Mouse (Mus musculus) MEL (cell line): ENCODE measurements at regions not wholly inside any gene's neighbourhood (a gene's known extent, or its start where the extent isn't known, plus 50 kb on each side); places are given as distances from the start of the nearest gene placed in this dataset.

Experiments used
- DNase-seq: peaks from one replicate; pipeline ENCODE4 v3.0.0; 2011; ENCODE audit warnings: low read depth, low spot score
- H3K27ac ChIP-seq: 2 replicates; pipeline ENCODE4 v1.5.1; 2012; ENCODE audit warnings: low read depth, mild to moderate bottlenecking, control low read depth, low read length, moderate library complexity; ENCODE audit not compliant: control insufficient read depth
- H3K27me3 ChIP-seq, 2 experiments: fragments of 150-350 bp in 1 of 2; sonication (generic) in 1 of 2; 2 replicates each; pipeline ENCODE4 v1.6.1; 2012; ENCODE audit warnings: low read length in 2 of 2, mild to moderate bottlenecking in 2 of 2, improper control_type of control experiment in 1 of 2, moderate library complexity in 1 of 2; ENCODE audit not compliant: insufficient read depth in 2 of 2, control insufficient read depth in 1 of 2
- H3K36me3 ChIP-seq, 2 experiments: 2 replicates each; pipeline ENCODE4 v1.6.1; 2012 to 2014; ENCODE audit warnings: low read length in 2 of 2, improper control_type of control experiment in 1 of 2, inconsistent platforms in 1 of 2, mild to moderate bottlenecking in 1 of 2; ENCODE audit not compliant: insufficient read depth in 2 of 2, control insufficient read depth in 1 of 2
- H3K4me1 ChIP-seq, 2 experiments: fragments of 150-350 bp in 1 of 2; sonication (generic) in 1 of 2; 2 replicates each; pipeline ENCODE4 v1.6.1; 2012; ENCODE audit warnings: low read length in 2 of 2, improper control_type of control experiment in 1 of 2, mild to moderate bottlenecking in 1 of 2; ENCODE audit not compliant: insufficient read depth in 2 of 2, control insufficient read depth in 1 of 2
- H3K4me3 ChIP-seq, 2 experiments: fragments of 150-350 bp in 1 of 2; sonication (generic) in 1 of 2; 2 replicates each; pipeline ENCODE4 v1.5.1; 2012; ENCODE audit warnings: low read depth in 2 of 2, low read length in 2 of 2, mild to moderate bottlenecking in 2 of 2, moderate library complexity in 2 of 2, control low read depth in 1 of 2, improper control_type of control experiment in 1 of 2; ENCODE audit not compliant: control insufficient read depth in 1 of 2, insufficient read depth in 1 of 2
- H3K79me2 ChIP-seq: 2 replicates; pipeline ENCODE4 v1.6.1; 2012; ENCODE audit warnings: mild to moderate bottlenecking, low read length, moderate library complexity; ENCODE audit not compliant: control insufficient read depth, poor library complexity, insufficient read depth
- H3K9ac ChIP-seq: 2 replicates; pipeline ENCODE4 v1.6.1; 2012; ENCODE audit warnings: low read depth, mild to moderate bottlenecking, control low read depth, low read length, moderate library complexity; ENCODE audit not compliant: control insufficient read depth, poor library complexity, severe bottlenecking
- H3K9me3 ChIP-seq: fragments of 150-350 bp; sonication (generic); replicated peaks from 2 replicates; pipeline ENCODE4 v1.6.1; 2012; ENCODE audit warnings: mild to moderate bottlenecking, low read length, improper control_type of control experiment, moderate library complexity; ENCODE audit not compliant: insufficient read depth
- BHLHE40 ChIP-seq: IDR thresholded peaks from 2 replicates; pipeline ENCODE4 v1.6.1; 2012; ENCODE audit warnings: low read depth, mild to moderate bottlenecking, inconsistent platforms, low read length, improper control_type of control experiment, borderline replicate concordance
- CHD1 ChIP-seq: IDR thresholded peaks from 2 replicates; pipeline ENCODE4 v1.6.1; 2012; ENCODE audit warnings: low read depth, mild to moderate bottlenecking, inconsistent platforms, low read length, improper control_type of control experiment
- CHD2 ChIP-seq: IDR thresholded peaks from 2 replicates; pipeline ENCODE4 v1.6.1; 2011; ENCODE audit warnings: low read length, improper control_type of control experiment
- CTCF ChIP-seq, 3 experiments: IDR thresholded peaks in 2 of 3; conservative IDR thresholded peaks in 1 of 3; 2 replicates each; pipeline ENCODE4 v1.5.1; 2011 to 2012; ENCODE audit warnings: low read length in 3 of 3, low read depth in 2 of 3, mild to moderate bottlenecking in 2 of 3, improper control_type of control experiment in 1 of 3, inconsistent platforms in 1 of 3, mixed read lengths in 1 of 3, moderate library complexity in 1 of 3; ENCODE audit not compliant: control insufficient read depth in 1 of 3, insufficient read depth in 1 of 3, poor library complexity in 1 of 3, severe bottlenecking in 1 of 3
- E2F4 ChIP-seq: IDR thresholded peaks from 2 replicates; pipeline ENCODE4 v1.6.1; 2011; ENCODE audit warnings: low read depth, low read length, improper control_type of control experiment, borderline replicate concordance
- EP300 ChIP-seq, 2 experiments: IDR thresholded peaks; 2 replicates each; pipeline ENCODE4 v1.6.1; 2011; ENCODE audit warnings: improper control_type of control experiment in 2 of 2, low read length in 2 of 2, low read depth in 1 of 2, mild to moderate bottlenecking in 1 of 2
- ETS1 ChIP-seq: IDR thresholded peaks from 2 replicates; pipeline ENCODE4 v1.6.1; 2012; ENCODE audit warnings: low read depth, mild to moderate bottlenecking, inconsistent platforms, low read length, improper control_type of control experiment, moderate library complexity
- GABPA ChIP-seq: IDR thresholded peaks from 2 replicates; pipeline ENCODE4 v1.6.1; 2012; ENCODE audit warnings: low read depth, mild to moderate bottlenecking, inconsistent platforms, low read length, improper control_type of control experiment, moderate library complexity
- GATA1 ChIP-seq: IDR thresholded peaks from 2 replicates; pipeline ENCODE4 v1.6.1; 2011; ENCODE audit warnings: low read depth, low read length, improper control_type of control experiment
- MAZ ChIP-seq: IDR thresholded peaks from 2 replicates; pipeline ENCODE4 v1.6.1; 2012; ENCODE audit warnings: low read depth, mild to moderate bottlenecking, inconsistent platforms, low read length, improper control_type of control experiment
- MYB ChIP-seq: IDR thresholded peaks from 2 replicates; pipeline ENCODE4 v1.6.1; 2011; ENCODE audit warnings: mild to moderate bottlenecking, low read depth, low read length, improper control_type of control experiment
- NRF1 ChIP-seq: IDR thresholded peaks from 2 replicates; pipeline ENCODE4 v1.6.1; 2014; ENCODE audit warnings: low read depth, mild to moderate bottlenecking, inconsistent platforms, low read length, improper control_type of control experiment, moderate library complexity; ENCODE audit not compliant: poor library complexity, insufficient read depth, severe bottlenecking
- POLR2AphosphoS2 ChIP-seq: IDR thresholded peaks from 2 replicates; pipeline ENCODE4 v1.6.1; 2011; ENCODE audit warnings: low read length, improper control_type of control experiment
- RAD21 ChIP-seq: IDR thresholded peaks from 2 replicates; pipeline ENCODE4 v1.6.1; 2011; ENCODE audit warnings: mild to moderate bottlenecking, low read depth, low read length, improper control_type of control experiment
- RCOR1 ChIP-seq: IDR thresholded peaks from 2 replicates; pipeline ENCODE4 v1.6.1; 2012; ENCODE audit warnings: low read depth, mild to moderate bottlenecking, inconsistent platforms, low read length, improper control_type of control experiment
- SMC3 ChIP-seq: IDR thresholded peaks from 2 replicates; pipeline ENCODE4 v1.6.1; 2011; ENCODE audit warnings: low read depth, low read length, improper control_type of control experiment
- TAL1 ChIP-seq: IDR thresholded peaks from 2 replicates; pipeline ENCODE4 v1.6.1; 2012; ENCODE audit warnings: mild to moderate bottlenecking, inconsistent platforms, low read length, moderate library complexity, mixed read lengths
- TBP ChIP-seq: IDR thresholded peaks from 2 replicates; pipeline ENCODE4 v1.8.0; 2011; ENCODE audit warnings: low read depth, low read length, improper control_type of control experiment
- TCF12 ChIP-seq: IDR thresholded peaks from 2 replicates; pipeline ENCODE4 v1.6.1; 2014; ENCODE audit warnings: low read depth, mild to moderate bottlenecking, inconsistent platforms, low read length, improper control_type of control experiment, moderate library complexity
- USF2 ChIP-seq, 2 experiments: IDR thresholded peaks; 2 replicates each; pipeline ENCODE4 v1.6.1; 2011 to 2012; ENCODE audit warnings: improper control_type of control experiment in 2 of 2, low read length in 2 of 2, borderline replicate concordance in 1 of 2, inconsistent platforms in 1 of 2, low read depth in 1 of 2, mild to moderate bottlenecking in 1 of 2; ENCODE audit not compliant: insufficient read depth in 1 of 2
- ZC3H11A ChIP-seq: IDR thresholded peaks from 2 replicates; pipeline ENCODE4 v1.6.1; 2012; ENCODE audit warnings: low read depth, mild to moderate bottlenecking, inconsistent platforms, low read length, improper control_type of control experiment
- ZKSCAN1 ChIP-seq: IDR thresholded peaks from 2 replicates; pipeline ENCODE4 v1.6.1; 2012; ENCODE audit warnings: low read depth, mild to moderate bottlenecking, inconsistent platforms, low read length, improper control_type of control experiment, moderate library complexity
- ZNF384 ChIP-seq: IDR thresholded peaks from 2 replicates; pipeline ENCODE4 v1.6.1; 2012; ENCODE audit warnings: low read depth, mild to moderate bottlenecking, inconsistent platforms, low read length, improper control_type of control experiment

DNA sequence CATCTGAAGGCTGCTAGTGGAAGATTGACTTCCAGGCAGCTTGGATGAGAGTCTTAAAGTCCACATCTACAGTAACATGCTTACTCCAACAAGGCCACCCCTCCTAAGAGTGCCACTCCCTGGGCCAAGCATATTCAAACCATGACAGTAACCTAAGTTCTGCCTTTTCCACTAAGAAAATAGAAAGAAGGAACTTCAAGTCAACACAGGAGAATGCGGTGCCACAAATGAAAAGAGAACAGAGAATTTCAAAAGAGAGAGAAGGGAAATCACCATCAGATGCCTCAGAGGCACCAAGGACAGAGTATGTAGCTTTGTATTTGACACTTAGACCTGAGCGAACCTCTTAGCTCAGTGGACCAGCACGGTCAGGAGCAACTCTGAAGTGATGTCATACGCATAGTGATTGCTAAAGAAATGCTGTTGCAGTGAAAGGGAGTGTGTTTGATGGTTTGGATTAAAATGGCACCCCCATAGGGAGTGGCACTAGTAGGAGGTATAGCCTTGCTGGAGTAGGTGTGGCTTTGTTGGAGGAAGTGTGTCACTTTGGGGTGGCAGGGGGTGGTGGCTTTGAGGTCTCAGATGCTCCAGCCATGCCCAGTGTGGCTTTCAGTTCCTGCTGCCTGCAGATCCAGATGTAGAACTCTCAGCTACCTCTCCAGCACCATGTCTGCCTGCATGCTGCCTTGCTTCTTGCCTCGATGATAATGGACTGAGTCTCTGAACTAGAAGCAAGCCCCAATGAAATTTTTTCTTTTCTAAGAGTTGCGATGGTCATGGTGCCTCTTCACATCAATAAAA lies 77.1 kb upstream of the Cnot2 start:
- no peak for DNase-seq

DNA sequence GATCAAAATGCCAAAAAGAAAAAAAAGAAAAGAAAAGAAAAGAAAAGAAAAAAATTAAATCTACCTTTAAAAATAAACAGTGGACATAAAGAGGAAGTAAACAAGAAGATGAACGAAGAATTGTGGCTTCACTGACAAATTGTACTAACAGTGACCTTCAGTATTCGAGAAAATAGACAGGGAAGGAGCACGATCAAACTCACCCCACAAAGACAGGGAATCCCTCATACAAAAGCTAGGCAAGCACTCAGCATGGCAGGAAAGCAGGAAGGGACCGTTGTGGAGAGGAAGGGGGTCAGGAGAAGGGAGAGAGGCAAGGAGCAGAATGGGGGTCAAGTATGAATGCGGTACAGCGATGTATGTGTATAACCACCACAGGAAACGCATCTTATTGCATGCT lies 74.6 kb upstream of the Cnot2 start:
- Histone ChIP-seq H3K27me3 (no peaks in the 10 kb centered on the region), H3K79me2 (no peaks in the 10 kb centered on the region), H3K4me1 (no peaks in the 10 kb centered on the region), H3K9ac (no peak overlapping the region), H3K27ac (no peak overlapping the region), H3K4me3 (no peak overlapping the region), H3K9me3 (no peaks in the 10 kb centered on the region), H3K36me3 (no peaks in the 10 kb centered on the region)
- TF ChIP-seq CHD1 (no peak), BHLHE40 (no peak)
- no peak for DNase-seq

More for the DNA sequence above, 77.1 kb upstream of the Cnot2 start:
- no peaks in the 10 kb centered on the region for H3K9me3 ChIP-seq
- no peak overlapping the region for H3K4me3 ChIP-seq
- H3K4me1 ChIP-seq = no peaks in the 10 kb centered on the region
- no peak overlapping the region for H3K27ac ChIP-seq
- H3K36me3 ChIP-seq = no peaks in the 10 kb centered on the region
- TF ChIP-seq GATA1 (no peak), CHD2 (no peak), RCOR1 (no peak), ZKSCAN1 (no peak), RAD21 (no peak), EP300 (IDR thresholded peaks at IDR 0.05; ENCODE audit: low read depth in 1 of 2, low read length in 2 of 2) (no peak), CHD1 (no peak), NRF1 (no peak), SMC3 (no peak), TBP (no peak), TCF12 (no peak)
- H3K79me2 ChIP-seq = no peaks in the 10 kb centered on the region
- H3K27me3 ChIP-seq = no peaks in the 10 kb centered on the region
- no peak overlapping the region for H3K9ac ChIP-seq

DNA sequence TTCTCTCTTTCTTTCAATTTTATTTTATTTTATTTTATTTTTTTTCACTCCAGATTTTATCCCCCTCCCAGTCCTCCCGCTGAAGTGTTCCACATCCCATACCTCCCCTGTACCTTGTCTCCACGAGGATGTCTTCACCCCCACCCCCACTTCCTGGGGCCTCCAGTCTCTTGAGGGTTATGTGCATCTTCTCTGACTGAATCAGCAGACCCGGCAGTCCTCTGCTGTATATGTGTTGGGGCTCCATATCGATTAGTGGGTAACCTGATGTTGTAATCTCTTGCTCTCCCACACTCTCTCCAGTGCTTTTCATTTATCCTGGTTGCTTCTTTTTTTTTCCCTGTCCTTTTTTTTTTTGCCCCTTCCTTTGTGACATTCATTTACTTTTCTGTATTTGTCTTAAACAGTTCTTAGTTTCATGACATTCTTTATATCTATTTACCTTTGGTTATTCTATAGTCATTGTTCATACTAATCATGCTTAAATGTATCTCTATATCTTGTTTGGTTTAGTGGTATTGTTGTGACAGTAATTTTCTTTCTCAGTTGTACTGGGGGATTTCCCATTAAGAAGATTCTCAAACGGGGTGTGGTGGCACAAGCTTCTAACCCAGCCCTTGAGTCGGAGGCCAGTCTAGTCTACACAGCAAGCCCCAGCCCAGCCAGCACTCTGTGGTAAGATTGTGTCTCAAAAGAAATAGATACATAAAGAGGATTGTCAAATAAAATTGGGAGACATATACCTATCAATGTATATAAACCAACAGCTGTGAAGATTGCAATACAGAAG lies 73.9 kb upstream of the Cnot2 start:
- Histone ChIP-seq H3K36me3 (no peaks in the 10 kb centered on the region), H3K9me3 (no peaks in the 10 kb centered on the region), H3K27ac (no peak overlapping the region), H3K79me2 (no peaks in the 10 kb centered on the region), H3K27me3 (no peaks in the 10 kb centered on the region), H3K4me3 (no peak overlapping the region), H3K9ac (no peak overlapping the region), H3K4me1 (no peaks in the 10 kb centered on the region)
- TF ChIP-seq RAD21 = no peak
- no peak for TF ChIP-seq ETS1
- TF ChIP-seq POLR2AphosphoS2 = no peak
- no peak for TF ChIP-seq E2F4
- TF ChIP-seq BHLHE40 = no peak
- no peak for TF ChIP-seq CHD2
- TF ChIP-seq MAZ = no peak
- no peak for TF ChIP-seq TBP
- TF ChIP-seq ZC3H11A = no peak
- no peak for TF ChIP-seq GABPA
- TF ChIP-seq TAL1 = no peak
- TF ChIP-seq MYB = no peak
- no peak for TF ChIP-seq TCF12
- TF ChIP-seq GATA1 = no peak
- TF ChIP-seq ZNF384 = no peak
- TF ChIP-seq USF2 (IDR thresholded peaks at IDR 0.05; ENCODE audit: borderline replicate concordance in 1 of 2, insufficient read depth in 1 of 2, low read depth in 1 of 2, low read length in 2 of 2) = no peak
- TF ChIP-seq CTCF (IDR thresholded peaks at IDR 0.05 in 2 of 3, conservative IDR thresholded peaks at IDR 0.05 in 1 of 3; ENCODE audit: control insufficient read depth in 1 of 3, insufficient read depth in 1 of 3, low read depth in 2 of 3, low read length in 3 of 3, poor library complexity in 1 of 3, severe bottlenecking in 1 of 3) = no peak
- DNase-seq = no peak
